Mouse (Mus musculus) duodenum, adult 2 months (tissue): Measurements from ENCODE around the gene Slc25a29. TPM values are rescaled to one million over a fixed set of nuclear protein-coding genes. Genes with fewer than 3 reads are reported as not detected.

Source experiments
- polyA plus RNA-seq: library from polyadenylated mRNA; depleted of rRNA; stranded (reverse); fragments of >200 nt; gene quantifications from 2 replicates; pipeline ENCODE4 v1.2.3, GENCODE M21; 2012; ENCODE audit warnings: low replicate concordance; rRNA removed

Slc25a29 gene
- polyA plus RNA-seq = 5.5 and 5.6 TPM in 2 replicates

DNA sequence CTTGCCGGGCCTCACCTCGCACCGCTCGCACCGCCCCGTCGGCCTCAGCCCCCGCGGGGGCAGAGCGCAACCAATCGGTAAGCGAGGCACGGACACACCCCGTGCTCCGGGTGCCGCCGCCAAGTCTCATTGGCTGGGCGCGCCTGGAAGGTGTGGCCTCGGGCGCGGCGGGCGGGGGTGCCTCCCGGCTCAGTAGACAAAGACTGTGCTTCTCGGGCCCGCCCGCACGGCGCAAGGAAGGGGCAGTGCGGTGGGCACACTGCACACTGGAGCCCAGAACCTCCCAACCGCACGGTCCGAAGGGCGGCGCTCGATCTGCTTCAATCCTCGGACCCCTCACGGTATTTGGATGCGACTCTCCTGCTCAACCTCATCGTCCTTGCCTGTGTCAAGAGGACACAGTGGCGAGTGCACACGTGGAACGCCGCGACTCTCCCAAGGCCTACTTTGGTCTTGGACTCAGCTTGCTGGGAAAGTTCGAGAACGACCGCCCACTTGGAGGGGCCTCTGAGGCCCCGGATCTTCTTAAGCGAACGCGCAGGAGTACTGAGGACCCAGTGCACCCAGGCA is at the start of gene Slc25a29, which contains the start of gene Slc25a47:
Slc25a29 (minus strand) TSS at position 44 of the 570 bp plus-strand sequence.
Slc25a47 (plus strand) TSS at position 207 of the 570 bp plus-strand sequence.

DNA sequence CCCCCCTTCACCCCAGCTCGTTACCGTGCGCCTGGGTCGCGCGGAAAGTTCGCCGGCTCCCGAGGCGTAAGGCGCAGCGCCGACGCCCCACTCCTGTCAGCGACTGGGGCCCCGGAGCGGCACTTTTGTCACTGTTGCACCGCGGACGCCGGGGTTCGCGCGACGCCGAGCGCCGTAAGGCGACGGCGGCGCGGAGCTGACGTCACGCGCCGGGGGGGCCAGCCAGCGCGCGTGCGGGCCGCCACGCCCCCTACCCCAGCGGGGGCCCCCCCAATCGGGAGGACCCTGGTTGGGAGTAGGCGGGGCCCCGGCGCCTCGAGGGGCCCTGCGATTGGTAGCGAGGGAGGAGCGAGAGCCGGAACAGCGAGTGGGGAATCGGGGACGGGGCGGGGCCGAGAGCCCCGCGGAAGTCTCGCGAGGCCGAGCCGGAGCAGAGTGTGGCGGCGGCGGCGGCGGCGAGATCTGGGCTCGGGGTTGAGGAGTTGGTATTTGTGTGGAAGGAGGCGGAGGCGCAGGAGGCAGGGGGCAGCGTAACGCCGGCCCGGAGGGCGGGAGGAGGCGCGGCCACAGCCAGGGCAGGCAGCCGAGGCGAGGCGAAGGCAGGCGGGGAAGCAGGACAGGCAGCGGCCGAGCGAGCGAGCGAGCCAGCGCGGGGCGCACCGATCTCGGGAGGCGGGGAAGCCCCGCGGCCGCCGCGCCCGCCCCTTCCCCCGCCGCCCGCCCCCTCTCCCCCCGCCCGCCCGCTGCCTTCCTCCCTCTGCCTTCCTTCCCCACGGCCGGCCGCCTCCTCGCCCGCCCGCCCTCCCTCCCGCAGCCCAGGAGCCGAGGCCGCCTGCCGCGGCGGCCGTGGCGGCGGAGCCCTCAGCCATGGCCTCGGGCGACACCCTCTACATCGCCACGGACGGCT is 42.9 kb downstream of the Slc25a29 start, which contains the start of gene Yy1:
Yy1 (plus strand) TSS at position 428 of the 907 bp plus-strand sequence.

Other genes starting within 250 kb of the Slc25a29 start
- 195 and 448 TPM in 2 replicates for gene Degs2, start 133.6 kb downstream of the Slc25a29 start, polyA plus RNA-seq
- 8.6 and 13.8 TPM in 2 replicates for gene Yy1, start 42.9 kb downstream of the Slc25a29 start, polyA plus RNA-seq
- 7.3 and 12.1 TPM in 2 replicates for gene Slc25a47, start 163 bp upstream of the Slc25a29 start, polyA plus RNA-seq
- 3.3 and 4.9 TPM in 2 replicates for gene Wdr25, start 57.7 kb upstream of the Slc25a29 start, polyA plus RNA-seq
- gene Wars, start 58.3 kb upstream of the Slc25a29 start, polyA plus RNA-seq = 55.3 and 67.4 TPM in 2 replicates
- 1.8 and 1.9 TPM in 2 replicates for gene Begain, start 232.3 kb upstream of the Slc25a29 start, polyA plus RNA-seq